Mouse (Mus musculus) thymus, postnatal 0 days (tissue): Measurements from ENCODE around the gene Hadha. TPM values are rescaled to one million over a fixed set of nuclear protein-coding genes. Genes with fewer than 3 reads are reported as not detected.

ENCODE experiments used
- microRNA counts: library from miRNA; unstranded; fragments of <30 nt; microRNA quantifications from one replicate; lab custom pipeline; 2015
- microRNA-seq: library from miRNA; unstranded; fragments of <30 nt; microRNA quantifications from one replicate; pipeline ENCODE4, GENCODE M21; 2016; ENCODE audit warnings: borderline number of aligned reads
- polyA plus RNA-seq: library from polyadenylated mRNA; unstranded; fragments of >200 nt; fragmentation: Nextera tagmentation; extraction: Ambion mirVana; gene quantifications from 2 replicates; pipeline ENCODE4 v1.2.1, GENCODE M21; 2015

The Hadha gene
- polyA plus RNA-seq, 1 experiment from 2014 or later: 111 TPM

MicroRNAs within 50 kb of the gene (microRNA counts, 519-probe panel; counts per million panel counts)
- microRNA mmu-miR-1960 (lab: Ali Mortazavi, UCI): 473 counts per million, percentile 71 among the panel's probes with 10 or more counts

Small RNA genes lying within 50 kb of the gene (microRNA-seq; reads per million reads assigned to microRNA genes)
- 5.4 reads per million, percentile 7 among the genes with 10 or more reads in this experiment for gene Mir1960

Other genes with a start within 250 kb of the Hadha start
- 0.67 and 0.77 TPM in 2 replicates for gene Il6, start 142.0 kb downstream of the Hadha start, polyA plus RNA-seq
- gene Tyms, start 81.5 kb downstream of the Hadha start, polyA plus RNA-seq: 292 and 327 TPM in 2 replicates
- 0.05 and 0.09 TPM in 2 replicates for gene Garem2, start 50.0 kb downstream of the Hadha start, polyA plus RNA-seq
- gene 3110082J24Rik, start 49.1 kb downstream of the Hadha start, polyA plus RNA-seq: not detected in 2 replicates
- 182 and 193 TPM in 2 replicates for gene Hadhb, start 86 bp upstream of the Hadha start, polyA plus RNA-seq
- 0.10 and 0.29 TPM in 2 replicates for gene Adgrf3, start 50.6 kb upstream of the Hadha start, polyA plus RNA-seq
- 12.7 and 13.3 TPM in 2 replicates for gene Selenoi, start 77.4 kb upstream of the Hadha start, polyA plus RNA-seq
- 10.5 and 10.8 TPM in 2 replicates for gene Drc1, start 126.2 kb upstream of the Hadha start, polyA plus RNA-seq